Mouse (Mus musculus) bone marrow macrophage, adult 2 months (primary cell): Measurements from ENCODE around the gene Clta.

Experiments used
- CTCF ChIP-seq: IDR thresholded peaks from 2 replicates; pipeline ENCODE4 v1.5.1; 2012; ENCODE audit warnings: low read depth, mild to moderate bottlenecking, low read length, moderate library complexity
- POLR2A ChIP-seq: IDR thresholded peaks from 2 replicates; pipeline ENCODE4 v1.6.1; 2012; ENCODE audit warnings: mild to moderate bottlenecking, low read depth, low read length, borderline replicate concordance

GRCm38 (mm10) chr4:44004126-44004525 lies at the start of gene Clta:
- TF ChIP-seq CTCF: no peak
- no peak for TF ChIP-seq POLR2A
